Mouse (Mus musculus): ENCODE results near the gene Irak1. TPM values are rescaled to one million over a fixed set of nuclear protein-coding genes. Genes with fewer than 3 reads are reported as not detected.

The Irak1 gene
- polyA plus RNA-seq (2014; fragmentation: Nextera tagmentation; extraction: Ambion mirVana): 22.9 and 23.7 TPM in 2 replicates

DNA sequence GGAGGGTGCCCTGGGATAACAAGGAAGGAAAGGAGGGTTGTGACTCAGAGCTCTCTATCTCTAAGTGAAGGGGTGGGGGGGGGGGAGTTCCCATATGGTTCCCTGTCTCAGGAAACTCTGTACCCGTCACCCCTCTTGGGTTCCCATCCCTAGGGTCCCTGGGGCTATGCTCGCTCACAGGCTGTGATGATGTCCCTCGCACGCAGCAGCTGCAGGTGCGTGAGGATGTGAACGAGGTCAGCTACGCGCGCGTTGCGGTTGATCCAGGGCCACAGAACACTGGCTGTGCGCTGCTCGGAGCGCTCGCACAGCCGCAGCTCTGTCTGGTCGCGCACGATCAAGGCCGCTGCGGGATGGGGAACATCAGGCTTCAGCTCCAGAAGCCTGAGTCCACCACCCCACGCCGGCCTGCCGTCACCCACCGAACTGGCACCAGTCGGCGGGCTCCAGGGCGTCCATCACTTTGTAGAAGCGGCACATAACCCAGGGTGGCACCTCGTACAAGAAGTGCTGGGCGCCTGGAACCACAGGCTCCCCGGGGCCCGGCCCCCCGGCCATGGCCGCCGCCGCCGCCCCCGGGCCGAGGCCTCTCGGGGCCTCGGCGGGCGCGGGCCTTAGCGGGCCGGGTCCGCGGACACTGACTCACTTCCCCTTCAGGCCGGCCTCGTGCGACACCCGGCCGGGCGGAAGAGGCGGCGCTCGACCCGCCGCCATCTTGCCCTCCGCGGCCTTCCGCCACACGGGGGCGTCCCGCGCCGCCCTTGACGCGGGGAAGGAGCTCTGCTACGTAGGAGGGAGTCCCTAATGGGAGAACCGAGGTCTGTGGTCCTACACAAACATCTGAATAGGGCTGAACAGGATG is at the start of gene Irak1:
Gene Irak1 (minus strand): TSS at position 731 of the 862 bp plus-strand sequence.
- 30% methylated on average over 68 of the region's 72 CpGs for WGBS
- DNase-seq (ENCODE audit: low spot score) (peak; percentile 74), ATAC-seq (peak; percentile 93)
- peak within 1 kb of the TSS; percentile 55 for H3K4me2 ChIP-seq (ENCODE audit: low read length)
- peak within 1 kb of the TSS; percentile 53 for H3K4me3 ChIP-seq (ENCODE audit: low read depth, low read length)
- peaks cover 3% of the 10 kb centered on the region; the same call in 1 of the 2 replicates for H3K4me1 ChIP-seq (ENCODE audit: control insufficient read depth, insufficient read depth, low read length)
- H3K36me3 ChIP-seq (ENCODE audit: control insufficient read depth, insufficient read depth, low read length): peaks cover 11% of the 10 kb centered on the region
- H3K27ac ChIP-seq (ENCODE audit: low read depth, low read length): peak within 1 kb of the TSS; percentile 65
- no peaks in the 10 kb centered on the region for H3K27me3 ChIP-seq (replicated peaks; ENCODE audit: control insufficient read depth, insufficient read depth, low read length)
- H3K9ac ChIP-seq (ENCODE audit: low read length): peak within 1 kb of the TSS; percentile 83
- no peaks in the 10 kb centered on the region for H3K9me3 ChIP-seq (replicated peaks; ENCODE audit: control insufficient read depth, low read length)

DNA sequence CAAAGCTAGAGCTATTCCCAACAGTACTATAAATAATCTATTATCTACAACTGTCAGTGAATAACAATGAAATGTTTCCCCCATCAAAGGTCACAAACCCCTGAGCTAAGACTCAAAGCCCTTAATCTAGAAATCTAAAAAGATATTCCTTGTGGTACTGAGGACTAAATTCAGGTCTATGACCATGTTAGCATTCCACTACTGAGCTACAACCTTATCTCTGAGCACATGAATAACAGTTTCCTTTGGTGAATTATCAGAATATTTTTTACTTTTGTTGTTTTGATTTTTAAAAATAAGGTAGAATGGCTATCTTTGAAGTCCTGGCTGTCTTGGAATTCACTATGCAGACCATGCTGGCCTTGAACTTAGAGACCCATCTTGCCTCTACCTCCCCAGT is 47.1 kb upstream of the Irak1 start:
- H3K4me1 ChIP-seq (ENCODE audit: control insufficient read depth, insufficient read depth, low read length): no peaks in the 10 kb centered on the region
- H3K36me3 ChIP-seq (ENCODE audit: control insufficient read depth, insufficient read depth, low read length): 0 out of 2 replicates have a peak, but pooled peaks cover 3% of the 10 kb centered on the region
- H3K9me3 ChIP-seq (replicated peaks; ENCODE audit: control insufficient read depth, low read length): no peaks in the 10 kb centered on the region
- H3K4me3 ChIP-seq (ENCODE audit: low read depth, low read length): no peak overlapping the region
- no peak overlapping the region for H3K4me2 ChIP-seq (ENCODE audit: low read length)
- no peak for ATAC-seq
- no peak overlapping the region for H3K9ac ChIP-seq (ENCODE audit: low read length)
- no peaks in the 10 kb centered on the region for H3K27me3 ChIP-seq (replicated peaks; ENCODE audit: control insufficient read depth, insufficient read depth, low read length)
- no peak overlapping the region for H3K27ac ChIP-seq (ENCODE audit: low read depth, low read length)
- DNase-seq (ENCODE audit: low spot score): no peak

GRCm38 (mm10) chrX:74067891-74068290 is 44.2 kb upstream of the Irak1 start:
- Histone ChIP-seq H3K9me3 (replicated peaks; ENCODE audit: control insufficient read depth, low read length) (no peaks in the 10 kb centered on the region), H3K9ac (ENCODE audit: low read length) (no peak overlapping the region), H3K27me3 (replicated peaks; ENCODE audit: control insufficient read depth, insufficient read depth, low read length) (no peaks in the 10 kb centered on the region), H3K36me3 (ENCODE audit: control insufficient read depth, insufficient read depth, low read length) (no peaks in the 10 kb centered on the region), H3K4me1 (ENCODE audit: control insufficient read depth, insufficient read depth, low read length) (no peaks in the 10 kb centered on the region), H3K4me3 (ENCODE audit: low read depth, low read length) (no peak overlapping the region), H3K4me2 (ENCODE audit: low read length) (no peak overlapping the region), H3K27ac (ENCODE audit: low read depth, low read length) (no peak overlapping the region)
- ATAC-seq: no peak
- WGBS: 75% methylated on average over 9 of the region's 9 CpGs
- peak; percentile 3 for DNase-seq (ENCODE audit: low spot score)

DNA sequence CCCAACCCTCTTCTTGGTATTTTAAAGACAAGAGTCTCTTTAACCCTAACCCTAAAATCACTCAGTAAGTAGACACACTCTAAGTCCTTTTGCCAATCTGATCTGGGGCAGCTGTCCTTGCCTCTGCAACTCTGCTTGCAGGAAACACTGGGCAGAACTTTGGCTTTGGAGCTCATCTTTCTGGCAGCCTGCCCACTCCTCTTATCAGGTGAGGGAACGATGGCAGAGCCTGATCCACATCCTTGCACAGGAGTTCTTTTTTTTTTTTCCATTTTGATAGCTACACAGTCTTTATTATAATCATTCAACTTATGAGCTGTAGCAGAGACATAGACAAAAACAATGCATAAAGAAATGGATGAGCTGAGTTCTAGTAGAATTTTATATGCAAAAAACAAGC is 21.4 kb upstream of the Irak1 start:
- Histone ChIP-seq H3K27ac (ENCODE audit: low read depth, low read length) (no peak overlapping the region), H3K9me3 (replicated peaks; ENCODE audit: control insufficient read depth, low read length) (no peaks in the 10 kb centered on the region), H3K27me3 (replicated peaks; ENCODE audit: control insufficient read depth, insufficient read depth, low read length) (no peaks in the 10 kb centered on the region), H3K4me3 (ENCODE audit: low read depth, low read length) (no peak overlapping the region), H3K9ac (ENCODE audit: low read length) (no peak overlapping the region), H3K4me1 (ENCODE audit: control insufficient read depth, insufficient read depth, low read length) (no peaks in the 10 kb centered on the region), H3K36me3 (ENCODE audit: control insufficient read depth, insufficient read depth, low read length) (no peaks in the 10 kb centered on the region), H3K4me2 (ENCODE audit: low read length) (no peak overlapping the region)
- WGBS: 74% methylated on average over 1 of the region's 1 CpGs
- DNase-seq (ENCODE audit: low spot score) (no peak), ATAC-seq (no peak)

DNA sequence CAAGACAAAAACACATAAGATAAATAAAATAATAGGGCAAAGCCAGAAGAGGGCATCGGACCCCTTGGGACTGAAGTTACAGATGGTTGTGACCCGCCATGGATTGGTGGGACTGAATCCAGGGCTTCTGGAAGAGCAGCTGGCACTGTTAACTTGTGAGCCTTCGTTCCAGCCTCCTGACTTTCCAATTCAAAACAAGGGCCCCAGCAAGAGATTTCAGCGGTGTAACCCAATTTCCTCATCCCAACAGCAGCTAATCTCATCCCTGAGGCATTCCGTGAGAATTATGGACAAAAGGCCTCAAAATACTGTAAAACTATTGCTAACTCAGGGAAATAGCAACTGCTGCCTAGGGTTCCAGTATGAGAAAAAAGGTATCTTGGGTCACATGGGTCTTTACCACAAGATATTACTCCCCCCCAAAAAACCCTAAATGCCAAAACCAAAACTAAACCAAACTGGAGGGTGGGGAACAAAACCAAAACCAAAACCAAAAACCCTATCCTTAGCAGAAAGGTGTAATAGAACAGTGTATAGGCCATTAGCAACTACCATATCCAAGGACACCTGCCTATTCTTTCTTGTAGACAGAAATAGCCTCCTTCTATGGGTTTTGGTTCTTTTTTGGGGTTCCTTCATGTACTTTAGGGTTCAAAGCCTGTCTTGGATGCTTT is 14.1 kb upstream of the Irak1 start:
- no peak overlapping the region for H3K27ac ChIP-seq (ENCODE audit: low read depth, low read length)
- DNase-seq (ENCODE audit: low spot score): no peak
- H3K9ac ChIP-seq (ENCODE audit: low read length): no peak overlapping the region
- H3K4me2 ChIP-seq (ENCODE audit: low read length): no peak overlapping the region
- ATAC-seq: no peak
- no peaks in the 10 kb centered on the region for H3K4me1 ChIP-seq (ENCODE audit: control insufficient read depth, insufficient read depth, low read length)
- no peaks in the 10 kb centered on the region for H3K27me3 ChIP-seq (replicated peaks; ENCODE audit: control insufficient read depth, insufficient read depth, low read length)
- no peaks in the 10 kb centered on the region for H3K9me3 ChIP-seq (replicated peaks; ENCODE audit: control insufficient read depth, low read length)
- 82% methylated on average over 5 of the region's 5 CpGs for WGBS
- H3K36me3 ChIP-seq (ENCODE audit: control insufficient read depth, insufficient read depth, low read length): peaks cover 27% of the 10 kb centered on the region
- no peak overlapping the region for H3K4me3 ChIP-seq (ENCODE audit: low read depth, low read length)

DNA sequence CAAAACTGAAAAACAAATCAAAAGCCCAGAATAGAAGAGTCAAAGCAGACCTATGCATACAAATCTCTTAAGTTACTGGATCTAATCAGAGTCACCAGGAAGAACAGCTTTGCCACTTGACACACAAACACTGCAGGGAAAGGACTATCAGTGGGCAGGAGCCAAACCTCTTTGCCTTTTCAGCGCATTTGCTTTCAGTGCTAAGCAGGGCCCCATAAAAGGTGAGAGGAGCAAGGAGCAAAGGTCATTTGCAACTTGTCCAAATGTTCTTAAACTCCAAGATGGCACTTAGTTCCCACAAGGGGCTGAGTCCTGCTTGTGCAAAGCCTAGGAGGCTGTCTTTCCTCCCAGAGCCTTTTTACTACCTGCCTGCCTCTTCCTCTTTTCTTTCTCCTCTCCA is 6.3 kb upstream of the Irak1 start:
- H3K4me1 ChIP-seq (ENCODE audit: control insufficient read depth, insufficient read depth, low read length): no peaks in the 10 kb centered on the region
- 68% methylated on average over 1 of the region's 1 CpGs for WGBS
- DNase-seq (ENCODE audit: low spot score) (no peak), ATAC-seq (no peak)
- no peaks in the 10 kb centered on the region for H3K9me3 ChIP-seq (replicated peaks; ENCODE audit: control insufficient read depth, low read length)
- no peak overlapping the region for H3K4me3 ChIP-seq (ENCODE audit: low read depth, low read length)
- H3K27ac ChIP-seq (ENCODE audit: low read depth, low read length): no peak overlapping the region
- 0 out of 2 replicates have a peak, but pooled peaks cover 10% of the 10 kb centered on the region for H3K36me3 ChIP-seq (ENCODE audit: control insufficient read depth, insufficient read depth, low read length)
- H3K27me3 ChIP-seq (replicated peaks; ENCODE audit: control insufficient read depth, insufficient read depth, low read length): no peaks in the 10 kb centered on the region
- H3K9ac ChIP-seq (ENCODE audit: low read length): no peak overlapping the region
- H3K4me2 ChIP-seq (ENCODE audit: low read length): no peak overlapping the region

DNA sequence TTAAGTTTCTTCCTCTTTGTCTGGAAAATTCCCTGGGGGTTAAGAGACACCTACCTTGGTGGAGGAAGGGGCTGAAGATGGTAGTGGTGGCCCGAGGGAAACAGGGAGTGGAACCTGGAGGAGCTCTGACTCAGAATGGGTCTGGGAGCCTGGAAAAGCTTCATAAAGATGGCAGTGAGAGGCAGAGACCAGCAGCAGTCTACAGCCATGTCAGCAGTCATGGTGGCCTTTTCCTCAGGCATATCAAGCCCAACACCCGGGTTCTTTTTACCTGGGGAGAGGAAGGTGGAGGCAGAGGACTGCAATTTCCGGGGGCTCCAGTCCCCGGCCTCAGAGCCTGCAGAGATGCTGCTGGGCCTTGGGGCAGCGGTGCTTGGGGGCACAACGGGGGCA is 927 bp downstream of the Irak1 start:
- Histone ChIP-seq H3K4me1 (ENCODE audit: control insufficient read depth, insufficient read depth, low read length) (peaks cover 3% of the 10 kb centered on the region; the same call in 1 of the 2 replicates), H3K9me3 (replicated peaks; ENCODE audit: control insufficient read depth, low read length) (no peaks in the 10 kb centered on the region), H3K36me3 (ENCODE audit: control insufficient read depth, insufficient read depth, low read length) (peaks cover 18% of the 10 kb centered on the region), H3K4me3 (ENCODE audit: low read depth, low read length) (peak overlapping the region; percentile 53), H3K27me3 (replicated peaks; ENCODE audit: control insufficient read depth, insufficient read depth, low read length) (no peaks in the 10 kb centered on the region), H3K27ac (ENCODE audit: low read depth, low read length) (peak overlapping the region; percentile 65; the same call in 1 of the 2 replicates), H3K4me2 (ENCODE audit: low read length) (peak overlapping the region; percentile 55), H3K9ac (ENCODE audit: low read length) (peak overlapping the region; percentile 83)
- ATAC-seq (no peak; the same call in 1 of the 2 replicates), DNase-seq (ENCODE audit: low spot score) (no peak)
- 40% methylated on average over 6 of the region's 6 CpGs for WGBS

DNA sequence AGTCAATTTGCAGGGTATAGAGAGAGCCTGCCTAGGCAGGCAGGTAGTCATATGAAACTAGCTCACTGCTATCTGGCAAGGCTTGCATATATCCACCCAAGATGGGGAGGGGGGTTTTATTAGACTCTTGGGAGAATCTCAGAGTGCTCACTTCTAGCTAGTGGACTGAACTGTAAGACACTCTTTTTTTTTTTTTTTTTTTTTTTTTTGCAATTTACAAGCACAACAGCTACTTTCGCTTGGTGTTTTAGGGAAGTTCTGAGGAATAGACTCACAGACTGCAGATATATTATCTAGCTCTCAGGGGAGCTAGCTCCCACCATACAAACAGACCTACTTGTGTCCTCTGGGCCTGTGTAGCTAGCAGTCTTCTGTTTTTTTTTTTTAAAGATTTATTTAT is 9.1 kb downstream of the Irak1 start:
- DNase-seq (ENCODE audit: low spot score) (no peak), ATAC-seq (no peak)
- Histone ChIP-seq H3K36me3 (ENCODE audit: control insufficient read depth, insufficient read depth, low read length) (peaks cover 17% of the 10 kb centered on the region), H3K27ac (ENCODE audit: low read depth, low read length) (no peak overlapping the region), H3K4me1 (ENCODE audit: control insufficient read depth, insufficient read depth, low read length) (no peaks in the 10 kb centered on the region), H3K9me3 (replicated peaks; ENCODE audit: control insufficient read depth, low read length) (no peaks in the 10 kb centered on the region), H3K9ac (ENCODE audit: low read length) (no peak overlapping the region), H3K27me3 (replicated peaks; ENCODE audit: control insufficient read depth, insufficient read depth, low read length) (no peaks in the 10 kb centered on the region), H3K4me3 (ENCODE audit: low read depth, low read length) (no peak overlapping the region), H3K4me2 (ENCODE audit: low read length) (no peak overlapping the region)
- 100% methylated on average over 1 of the region's 1 CpGs for WGBS

- Histone ChIP-seq H3K27me3 (replicated peaks; ENCODE audit: control insufficient read depth, insufficient read depth, low read length) (no peaks in the 10 kb centered on the region), H3K9ac (ENCODE audit: low read length) (no peak overlapping the region), H3K4me3 (ENCODE audit: low read depth, low read length) (no peak overlapping the region), H3K4me1 (ENCODE audit: control insufficient read depth, insufficient read depth, low read length) (no peaks in the 10 kb centered on the region), H3K4me2 (ENCODE audit: low read length) (no peak overlapping the region), H3K27ac (ENCODE audit: low read depth, low read length) (no peak overlapping the region), H3K36me3 (ENCODE audit: control insufficient read depth, insufficient read depth, low read length) (no peaks in the 10 kb centered on the region), H3K9me3 (replicated peaks; ENCODE audit: control insufficient read depth, low read length) (no peaks in the 10 kb centered on the region)
- ATAC-seq (no peak), DNase-seq (ENCODE audit: low spot score) (no peak)
- 37% methylated on average over 8 of the region's 8 CpGs for WGBS
Measured at GRCm38 (mm10) chrX:74008063-74008462, 15.7 kb downstream of the Irak1 start.
